Mouse (Mus musculus): ENCODE measurements at regions not wholly inside any gene's neighbourhood (a gene's known extent, or its start where the extent isn't known, plus 50 kb on each side); places are given as distances from the start of the nearest gene placed in this dataset.

DNA sequence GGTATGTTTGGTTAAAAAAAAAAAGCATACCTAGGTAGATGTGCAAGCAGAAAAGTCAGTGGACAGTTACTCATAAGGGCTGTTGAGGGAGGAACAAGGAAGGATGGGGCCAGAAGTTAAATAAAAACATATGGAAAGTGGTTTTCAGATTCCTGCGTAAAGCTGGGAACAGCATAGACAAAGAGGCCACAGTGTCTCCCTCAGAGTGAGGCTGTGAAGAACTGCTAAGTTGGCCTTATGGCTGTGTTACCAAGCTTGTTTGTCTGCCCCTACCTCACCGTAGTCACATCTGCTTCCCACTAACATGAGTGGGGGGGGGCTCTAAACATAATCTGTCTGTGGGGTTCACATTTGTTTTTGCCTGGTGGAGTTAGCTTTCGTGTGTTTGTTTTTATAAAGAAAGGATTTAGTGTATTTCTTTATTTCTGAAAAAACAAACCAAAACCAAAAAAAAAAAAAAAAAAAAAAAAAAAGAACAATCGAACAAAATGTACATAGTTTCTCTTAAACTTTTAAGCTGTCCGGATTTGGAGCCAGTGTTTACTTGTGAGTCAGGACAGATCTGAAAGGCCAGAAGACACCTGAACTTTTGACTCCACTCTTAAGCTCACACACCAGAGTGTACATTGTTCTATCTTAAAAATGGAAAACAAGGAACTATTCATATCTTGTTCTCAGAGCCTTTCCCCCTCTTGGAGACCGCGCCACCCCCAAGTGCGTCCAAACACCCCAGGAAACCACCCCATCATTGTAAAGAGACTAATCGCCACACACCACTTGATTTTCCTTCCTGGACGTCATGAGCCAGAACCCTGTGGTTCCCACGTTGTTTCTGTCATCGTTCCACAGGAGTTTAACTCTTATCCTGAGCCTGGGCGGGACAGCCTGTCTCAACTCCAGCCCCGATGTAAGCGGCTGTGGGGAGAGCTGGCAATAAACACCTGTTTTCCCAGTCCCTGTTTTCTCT, 136.9 kb upstream of the Serp2 start:
- Histone ChIP-seq H3K27me3 (no peaks in the 10 kb centered on the region), H3K4me2 (no peak overlapping the region), H3K27ac (peak overlapping the region; percentile 64), H3K36me3 (no peaks in the 10 kb centered on the region), H3K9ac (no peak overlapping the region), H3K4me1 (peaks cover 46% of the 10 kb centered on the region), H3K9me3 (no peaks in the 10 kb centered on the region), H3K4me3 (no peak overlapping the region)
- ATAC-seq (ENCODE audit: borderline replicate concordance, extremely low read depth, low FRiP score, low TSS enrichment) = 0 out of 2 replicates have a peak, but pooled peaks have one; percentile 25
- 29% methylated on average over 15 of the region's 15 CpGs for WGBS

DNA sequence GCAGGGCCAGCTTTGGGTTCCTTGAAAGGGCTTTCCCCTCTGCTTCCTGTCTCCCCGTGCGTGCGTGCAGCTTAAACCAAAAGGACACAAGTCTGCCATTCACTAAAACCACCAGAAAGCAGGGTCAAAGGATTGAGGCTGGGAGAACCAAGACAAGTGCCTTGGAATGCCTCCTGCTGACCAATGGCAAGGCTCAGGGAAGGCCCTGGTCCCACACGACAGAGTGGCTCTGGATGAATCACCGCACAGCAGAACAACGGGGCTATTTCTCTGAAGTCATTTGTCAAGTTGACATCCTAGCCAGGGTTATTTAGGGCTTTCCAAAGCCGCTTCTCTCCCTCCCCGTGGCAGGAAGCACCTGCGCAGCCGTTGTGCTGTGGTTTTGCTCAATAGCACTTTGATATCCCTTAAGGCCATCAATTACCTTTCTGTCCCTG, 131.3 kb upstream of the Serp2 start:
- Histone ChIP-seq H3K9ac (no peak overlapping the region), H3K4me1 (peaks cover 51% of the 10 kb centered on the region), H3K4me2 (no peak overlapping the region), H3K27ac (peak overlapping the region; percentile 57), H3K36me3 (no peaks in the 10 kb centered on the region), H3K9me3 (no peaks in the 10 kb centered on the region), H3K4me3 (no peak overlapping the region), H3K27me3 (no peaks in the 10 kb centered on the region)
- WGBS = 25% methylated on average over 10 of the region's 10 CpGs
- 0 out of 2 replicates have a peak, but pooled peaks have one; percentile 28 for ATAC-seq (ENCODE audit: borderline replicate concordance, extremely low read depth, low FRiP score, low TSS enrichment)

DNA sequence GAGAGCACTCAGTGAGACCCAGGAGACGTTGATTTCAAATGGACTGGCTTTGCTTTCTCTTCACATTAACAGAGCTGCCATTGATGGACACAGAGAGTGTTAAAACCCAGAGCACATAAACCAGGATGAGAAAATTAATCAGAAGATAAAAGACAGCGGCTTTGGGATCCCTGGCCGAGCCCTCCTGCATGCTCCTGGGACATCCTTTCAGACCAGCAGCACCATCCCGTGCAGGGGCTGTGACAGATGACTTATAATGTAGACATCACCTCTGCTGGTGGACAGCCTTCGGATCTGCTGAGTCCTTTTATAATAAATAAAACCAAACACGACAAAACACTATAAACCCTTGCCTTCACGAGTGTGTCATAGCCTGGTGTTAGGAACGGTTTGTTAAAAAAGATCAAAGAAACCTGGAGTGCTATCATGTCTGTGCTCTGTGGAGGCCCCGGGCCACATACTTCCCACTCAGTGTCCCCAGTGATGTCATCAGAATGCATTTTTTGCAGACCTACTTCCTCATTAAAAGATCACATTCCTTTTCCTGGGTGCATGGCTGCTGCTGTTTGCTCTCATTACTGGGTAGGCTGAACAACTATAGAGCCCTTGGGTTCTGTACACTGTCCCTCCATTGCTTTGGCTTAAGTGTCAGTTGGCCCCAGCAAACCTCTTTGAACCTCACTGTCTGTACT, 130.2 kb upstream of the Serp2 start:
- H3K27me3 ChIP-seq = no peaks in the 10 kb centered on the region
- WGBS = 23% methylated on average over 9 of the region's 9 CpGs
- H3K9ac ChIP-seq = no peak overlapping the region
- H3K36me3 ChIP-seq = no peaks in the 10 kb centered on the region
- no peak overlapping the region for H3K4me2 ChIP-seq
- no peaks in the 10 kb centered on the region for H3K9me3 ChIP-seq
- no peak overlapping the region for H3K4me3 ChIP-seq
- H3K27ac ChIP-seq = peak overlapping the region; percentile 71
- no peak; the same call in 1 of the 2 replicates for ATAC-seq (ENCODE audit: borderline replicate concordance, extremely low read depth, low FRiP score, low TSS enrichment)
- H3K4me1 ChIP-seq = peaks cover 53% of the 10 kb centered on the region

DNA sequence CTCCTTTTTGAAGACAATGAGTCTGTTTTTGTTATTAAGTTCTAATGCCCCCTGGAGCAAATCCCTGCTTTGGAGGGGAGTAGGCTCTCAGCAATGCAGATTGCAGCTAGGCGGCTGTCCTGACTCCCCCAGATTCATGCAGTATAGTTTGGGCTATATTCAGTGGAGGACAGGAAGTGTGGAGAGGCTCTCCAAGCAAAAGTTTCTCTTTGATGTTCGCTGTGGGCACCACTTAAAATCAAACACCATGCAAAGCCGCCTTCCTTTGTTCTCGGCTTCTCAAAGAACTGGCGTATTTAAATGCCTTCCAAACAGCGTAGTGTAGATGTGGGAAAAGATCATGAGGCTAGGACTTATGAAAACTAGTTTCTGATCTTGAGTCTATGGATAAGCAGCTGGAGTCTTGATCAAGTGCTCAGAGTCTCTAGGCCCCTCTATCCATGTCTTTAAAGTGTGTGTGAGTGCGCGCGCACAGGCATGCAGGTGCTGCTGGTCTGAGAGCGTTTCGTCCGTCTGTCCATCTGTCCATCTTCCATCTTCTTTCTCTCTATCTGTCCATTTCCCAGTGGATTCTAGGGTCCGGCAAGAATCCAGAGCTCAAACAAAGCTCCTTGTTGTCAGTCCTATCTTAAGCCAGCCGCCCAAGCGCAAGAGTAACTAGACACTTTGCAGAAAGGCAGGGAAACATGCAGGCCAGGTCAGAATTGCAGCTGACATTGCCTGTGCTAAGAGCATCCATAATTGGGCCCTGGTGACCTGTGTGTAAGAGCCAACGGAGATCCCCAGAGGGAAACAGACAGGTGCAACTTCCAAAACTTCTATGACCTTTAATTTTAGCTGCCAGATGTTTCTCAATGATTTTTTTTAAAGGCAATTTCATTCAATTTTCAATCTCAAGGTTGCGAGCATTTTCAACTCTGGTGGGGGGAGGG, 129.4 kb upstream of the Serp2 start:
- no peaks in the 10 kb centered on the region for H3K27me3 ChIP-seq
- peak overlapping the region; percentile 71 for H3K27ac ChIP-seq
- H3K36me3 ChIP-seq = no peaks in the 10 kb centered on the region
- peaks cover 61% of the 10 kb centered on the region for H3K4me1 ChIP-seq
- no peak overlapping the region for H3K9ac ChIP-seq
- no peak for ATAC-seq (ENCODE audit: borderline replicate concordance, extremely low read depth, low FRiP score, low TSS enrichment)
- no peak overlapping the region; the same call in 1 of the 2 replicates for H3K4me2 ChIP-seq
- WGBS = 51% methylated on average over 17 of the region's 17 CpGs
- H3K9me3 ChIP-seq = no peaks in the 10 kb centered on the region
- H3K4me3 ChIP-seq = no peak overlapping the region

DNA sequence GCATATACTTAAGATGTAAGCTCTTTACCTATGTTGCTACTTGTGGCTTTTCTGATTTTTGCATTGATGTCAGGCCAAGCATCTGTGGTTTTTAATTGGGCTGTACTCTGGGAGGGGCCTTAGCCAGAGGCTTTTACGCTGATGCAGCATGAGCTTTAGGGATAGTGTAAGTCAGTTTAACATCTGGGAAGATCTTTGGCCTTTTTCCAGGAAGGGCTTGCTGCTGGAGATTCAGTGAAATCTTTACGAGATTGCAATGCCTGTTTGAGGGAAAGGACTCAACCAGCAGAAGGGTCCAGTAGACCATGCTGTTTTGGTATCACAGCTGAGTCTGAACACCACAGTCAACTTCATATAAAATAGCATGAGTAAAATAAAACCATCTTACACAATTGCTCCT, 127.6 kb upstream of the Serp2 start:
- no peak for ATAC-seq (ENCODE audit: borderline replicate concordance, extremely low read depth, low FRiP score, low TSS enrichment)

DNA sequence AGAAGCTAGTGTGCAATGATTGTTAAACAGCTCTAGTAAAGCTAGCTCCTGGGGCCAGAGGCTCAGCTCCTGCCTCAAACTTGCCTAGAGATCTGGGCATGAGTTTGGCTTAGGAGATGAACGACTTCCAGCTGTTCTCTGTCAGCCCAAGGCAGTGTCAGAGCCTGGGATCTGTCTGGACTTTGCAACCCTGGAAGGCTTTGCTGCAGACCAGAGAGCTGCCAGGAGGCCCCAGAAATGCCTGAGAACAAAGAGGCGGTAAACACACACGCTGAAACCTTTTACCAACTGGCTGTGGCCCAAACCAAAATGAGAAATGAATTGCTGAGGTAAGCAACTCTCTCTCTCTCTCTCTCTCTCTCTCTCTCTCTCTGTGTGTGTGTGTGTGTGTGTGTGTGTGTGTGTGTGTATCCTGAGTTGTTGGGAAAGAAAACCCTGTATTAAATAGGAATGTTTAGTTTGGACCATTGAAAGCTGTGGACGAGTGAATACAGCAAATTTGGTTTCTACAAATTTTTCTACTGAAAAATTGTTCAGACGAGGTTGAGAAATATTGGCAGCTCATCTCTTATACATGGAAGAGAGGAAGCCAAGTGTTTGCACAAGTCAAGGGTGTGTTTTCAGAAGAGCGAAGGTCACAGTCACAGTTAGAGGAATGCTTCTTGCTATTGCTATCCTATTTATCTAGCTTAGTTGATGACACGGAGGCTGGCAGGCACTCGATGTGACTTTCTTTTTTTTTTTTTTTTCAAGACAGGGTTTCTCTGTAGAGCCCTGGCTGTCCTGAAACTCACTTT, 125.1 kb upstream of the Serp2 start:
- Histone ChIP-seq H3K4me1 (peaks cover 53% of the 10 kb centered on the region), H3K27ac (peak overlapping the region; percentile 83), H3K36me3 (no peaks in the 10 kb centered on the region), H3K9me3 (no peaks in the 10 kb centered on the region), H3K4me2 (no peak overlapping the region), H3K27me3 (no peaks in the 10 kb centered on the region), H3K4me3 (no peak overlapping the region), H3K9ac (no peak overlapping the region)
- 7% methylated on average over 8 of the region's 8 CpGs for WGBS
- ATAC-seq (ENCODE audit: borderline replicate concordance, extremely low read depth, low FRiP score, low TSS enrichment) = peak; percentile 91

More for the DNA sequence above, 127.6 kb upstream of the Serp2 start:
- WGBS = 47% methylated on average over 2 of the region's 2 CpGs
- Histone ChIP-seq H3K9ac (no peak overlapping the region), H3K4me3 (no peak overlapping the region), H3K27me3 (no peaks in the 10 kb centered on the region), H3K27ac (no peak overlapping the region), H3K36me3 (no peaks in the 10 kb centered on the region), H3K4me1 (peaks cover 64% of the 10 kb centered on the region), H3K9me3 (no peaks in the 10 kb centered on the region), H3K4me2 (no peak overlapping the region)

DNA sequence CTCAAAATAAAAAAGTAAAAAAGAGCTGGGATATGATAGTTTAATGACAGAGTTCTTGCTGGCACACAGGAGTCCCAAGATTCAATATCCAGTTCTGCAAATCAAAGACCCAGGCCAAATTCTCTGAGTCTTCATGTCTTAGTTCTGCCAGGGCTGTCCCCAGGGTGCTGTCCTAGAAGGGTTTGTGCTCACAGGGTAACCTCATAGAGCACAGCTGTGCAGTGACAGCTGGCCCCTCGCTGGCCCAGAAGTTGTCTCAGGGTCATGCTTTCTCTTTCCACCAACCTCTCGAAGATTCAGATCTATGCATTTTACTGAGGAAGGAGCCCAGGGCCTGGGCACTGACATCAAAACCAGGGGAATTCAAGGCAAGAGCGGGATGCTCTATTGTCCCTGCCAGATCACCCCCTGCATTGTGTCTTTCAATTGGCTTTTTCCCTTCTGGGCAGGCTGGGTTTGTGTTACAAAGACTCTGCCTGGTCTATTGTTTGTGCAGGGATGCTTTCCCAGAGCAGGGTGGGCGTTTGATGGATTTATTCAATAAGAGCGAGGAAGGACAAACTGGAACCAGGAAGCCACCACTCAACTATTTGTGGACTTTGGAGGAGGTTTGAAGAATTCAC, 121.9 kb upstream of the Serp2 start:
- Histone ChIP-seq H3K9me3 (no peaks in the 10 kb centered on the region), H3K9ac (no peak overlapping the region), H3K27me3 (no peaks in the 10 kb centered on the region), H3K36me3 (no peaks in the 10 kb centered on the region), H3K4me1 (peaks cover 46% of the 10 kb centered on the region), H3K27ac (peak overlapping the region; percentile 36; the same call in 1 of the 2 replicates), H3K4me3 (no peak overlapping the region), H3K4me2 (no peak overlapping the region)
- WGBS = 46% methylated on average over 5 of the region's 5 CpGs
- ATAC-seq (ENCODE audit: borderline replicate concordance, extremely low read depth, low FRiP score, low TSS enrichment) = no peak

DNA sequence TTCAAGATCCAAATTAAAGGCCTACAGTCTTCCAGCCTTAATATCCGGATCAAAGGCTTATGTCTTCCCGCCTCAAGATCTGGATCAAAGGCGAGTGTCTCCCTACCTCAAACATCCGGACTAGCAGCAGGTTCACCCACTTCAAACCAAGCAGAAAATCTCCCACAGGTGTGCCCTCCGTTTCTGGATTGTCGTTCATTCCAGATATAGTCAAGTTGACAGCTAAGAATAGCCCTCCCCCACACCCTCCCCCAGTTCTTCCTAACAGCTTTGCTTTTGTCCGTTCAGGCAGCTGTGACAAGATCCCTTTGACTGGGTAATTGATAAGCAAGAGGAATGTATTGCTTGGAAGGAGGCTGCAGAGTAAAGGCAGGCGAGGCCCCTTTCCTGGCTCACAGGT, 118.3 kb upstream of the Serp2 start:
- H3K4me1 ChIP-seq = peaks cover 47% of the 10 kb centered on the region
- H3K36me3 ChIP-seq = no peaks in the 10 kb centered on the region
- H3K4me2 ChIP-seq = no peak overlapping the region
- ATAC-seq (ENCODE audit: borderline replicate concordance, extremely low read depth, low FRiP score, low TSS enrichment) = no peak
- H3K9me3 ChIP-seq = no peaks in the 10 kb centered on the region
- H3K27ac ChIP-seq = no peak overlapping the region
- H3K27me3 ChIP-seq = no peaks in the 10 kb centered on the region
- H3K9ac ChIP-seq = no peak overlapping the region
- no peak overlapping the region for H3K4me3 ChIP-seq
- WGBS = 27% methylated on average over 8 of the region's 8 CpGs

DNA sequence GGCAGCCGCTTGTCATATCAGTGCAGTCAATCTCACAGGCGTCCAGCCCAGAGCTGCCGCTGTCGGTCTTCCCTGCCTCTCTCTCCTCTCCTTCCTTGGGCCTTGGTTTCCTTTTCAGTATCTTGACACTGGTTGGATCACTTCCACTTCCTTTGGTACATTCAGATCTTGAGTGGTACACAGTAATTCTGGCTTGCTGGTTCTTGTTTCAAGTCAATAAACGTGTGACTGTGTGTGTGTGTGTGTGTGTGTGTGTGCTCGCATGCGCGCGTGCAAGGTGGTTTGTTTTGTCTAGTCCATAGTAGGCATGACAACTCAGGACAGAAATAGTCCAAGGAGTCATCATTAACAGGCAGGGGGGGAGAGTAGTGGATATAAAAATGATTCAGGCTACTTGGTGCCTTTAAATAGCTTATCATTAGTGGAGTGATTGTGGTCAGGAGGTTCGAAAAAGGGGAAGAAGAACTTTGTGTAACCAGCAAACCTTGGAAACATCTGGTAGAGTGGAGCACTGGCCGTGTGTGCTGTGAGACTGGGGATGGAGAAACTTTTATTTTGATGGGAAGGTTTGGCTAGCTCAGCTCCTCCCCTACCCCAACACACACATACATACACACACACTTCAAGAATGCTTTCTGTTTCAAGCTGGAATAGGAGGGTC, 117.1 kb upstream of the Serp2 start:
- Histone ChIP-seq H3K27ac (peak overlapping the region; percentile 35), H3K9me3 (no peaks in the 10 kb centered on the region), H3K4me2 (no peak overlapping the region), H3K4me1 (peaks cover 42% of the 10 kb centered on the region), H3K4me3 (no peak overlapping the region), H3K36me3 (no peaks in the 10 kb centered on the region), H3K27me3 (no peaks in the 10 kb centered on the region), H3K9ac (no peak overlapping the region)
- ATAC-seq (ENCODE audit: borderline replicate concordance, extremely low read depth, low FRiP score, low TSS enrichment) = peak; percentile 20; the same call in 1 of the 2 replicates
- WGBS = 48% methylated on average over 11 of the region's 11 CpGs

DNA sequence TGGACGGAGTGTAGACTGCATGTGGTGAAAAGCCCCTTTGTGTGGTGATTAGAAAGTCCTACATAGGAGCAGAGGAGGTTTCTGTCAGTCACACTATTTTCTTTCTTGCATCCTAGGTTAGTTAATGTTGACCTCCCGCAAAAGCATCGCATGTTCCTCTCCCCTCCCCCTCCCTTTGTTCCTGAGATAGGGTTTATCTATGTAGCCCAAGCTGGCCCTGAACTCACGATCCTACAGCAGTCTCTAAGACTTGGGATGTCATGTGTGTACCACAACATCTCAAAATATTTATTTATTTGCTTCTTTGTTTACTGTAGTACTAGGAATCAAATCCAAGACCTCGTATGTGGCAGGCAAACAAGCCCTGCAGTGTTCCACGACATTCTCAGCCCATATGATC, 116.2 kb upstream of the Serp2 start:
- no peak overlapping the region for H3K27ac ChIP-seq
- 62% methylated on average over 6 of the region's 6 CpGs for WGBS

More for the DNA sequence above, 116.2 kb upstream of the Serp2 start:
- no peak for ATAC-seq (ENCODE audit: borderline replicate concordance, extremely low read depth, low FRiP score, low TSS enrichment)
- no peak overlapping the region for H3K4me2 ChIP-seq
- no peak overlapping the region for H3K9ac ChIP-seq
- H3K27me3 ChIP-seq = no peaks in the 10 kb centered on the region
- H3K9me3 ChIP-seq = no peaks in the 10 kb centered on the region
- H3K4me1 ChIP-seq = peaks cover 35% of the 10 kb centered on the region
- H3K4me3 ChIP-seq = no peak overlapping the region
- no peaks in the 10 kb centered on the region for H3K36me3 ChIP-seq

All from lung, embryonic 15.5 days (tissue).